Mouse (Mus musculus) thymus, adult 2 months (tissue): ENCODE results near the gene Vsir.

Source experiments
- CTCF ChIP-seq: fragments of 200-500 bp; IDR thresholded peaks from 2 replicates; pipeline ENCODE4 v1.5.1; 2012; ENCODE audit warnings: mild to moderate bottlenecking, control low read depth, low read length, moderate library complexity, borderline replicate concordance; ENCODE audit not compliant: control insufficient read depth, poor library complexity, insufficient read depth; ENCODE audit errors: extremely low read depth
- POLR2A ChIP-seq: fragments of 200-500 bp; IDR thresholded peaks from 2 replicates; pipeline ENCODE4 v1.6.1; 2012; ENCODE audit warnings: mild to moderate bottlenecking, low read length, control low read depth, moderate library complexity; ENCODE audit not compliant: control insufficient read depth, poor library complexity, insufficient read depth; ENCODE audit errors: extremely low read depth

- TF ChIP-seq POLR2A (no peak), CTCF (no peak)
Observed at GRCm38 (mm10) chr10:60400507-60401295, 54.0 kb downstream of the Vsir start.
